Mouse (Mus musculus) G1E (cell line): ENCODE results near the gene Cep295nl.
"Not testable (repeated sequence)": the region's sequence is repeated elsewhere in the genome, so short reads cannot be mapped to it uniquely, and the experiment has no call there.

Experiments used
- CTCF ChIP-seq: IDR thresholded peaks from 2 replicates; pipeline ENCODE4 v1.5.1; 2012; ENCODE audit warnings: low read depth, low read length, inconsistent platforms, mixed read lengths
- GATA1 ChIP-seq: IDR thresholded peaks from 2 replicates; pipeline ENCODE4 v1.6.1; 2012; ENCODE audit warnings: borderline replicate concordance, low read length, inconsistent platforms, mixed read lengths
- GATA2 ChIP-seq: IDR thresholded peaks from 2 replicates; pipeline ENCODE4 v1.6.1; 2012; ENCODE audit warnings: low read depth, low read length, inconsistent platforms, borderline replicate concordance
- POLR2AphosphoS5 ChIP-seq: IDR thresholded peaks from 2 replicates; pipeline ENCODE4 v1.6.1; 2012; ENCODE audit warnings: low read depth, low read length, inconsistent platforms; ENCODE audit not compliant: insufficient replicate concordance
- TAL1 ChIP-seq: conservative IDR thresholded peaks from 2 replicates; pipeline ENCODE4 v1.6.1; 2012; ENCODE audit warnings: low read depth, low read length, inconsistent platforms, mixed read lengths

GRCm38 (mm10) chr11:118307962-118308361 is 34.3 kb downstream of the Cep295nl start:
- not testable (repeated sequence) for TF ChIP-seq TAL1, CTCF, GATA1, POLR2AphosphoS5, GATA2
